Mouse (Mus musculus) CH12.LX (cell line): Measurements from ENCODE around the gene Plekhb2. TPM values are rescaled to one million over a fixed set of nuclear protein-coding genes. Genes with fewer than 3 reads are reported as not detected.

Experiments used
- DNase-seq: peaks from one replicate; pipeline ENCODE4 v3.0.0-alpha.2; 2013; ENCODE audit errors: extremely low read depth
- H3K27ac ChIP-seq: 2 replicates; pipeline ENCODE4 v1.5.1; 2012; ENCODE audit warnings: low read depth, mild to moderate bottlenecking, control low read depth, moderate library complexity; ENCODE audit not compliant: insufficient read depth
- H3K27me3 ChIP-seq: replicated peaks from 2 replicates; pipeline ENCODE3; 2012; ENCODE audit warnings: inconsistent platforms
- H3K36me3 ChIP-seq, 2 experiments: replicated peaks in 1 of 2; 2 replicates each; pipeline versions ENCODE3 to v1.6.1; 2012; ENCODE audit warnings: inconsistent platforms in 1 of 2, low read length in 1 of 2, mild to moderate bottlenecking in 1 of 2, mixed read lengths in 1 of 2, moderate library complexity in 1 of 2; ENCODE audit not compliant: control insufficient read depth in 1 of 2, insufficient read depth in 1 of 2
- H3K4me1 ChIP-seq, 2 experiments: 2 replicates each; pipeline ENCODE4 v1.6.1; 2012; ENCODE audit warnings: inconsistent platforms in 1 of 2, moderate library complexity in 1 of 2; ENCODE audit not compliant: insufficient read depth in 2 of 2, control insufficient read depth in 1 of 2
- H3K4me2 ChIP-seq: 2 replicates; pipeline ENCODE4 v1.6.1; 2012; ENCODE audit warnings: low read depth, mild to moderate bottlenecking, control low read depth; ENCODE audit not compliant: poor library complexity, insufficient read depth, severe bottlenecking
- H3K4me3 ChIP-seq, 3 experiments: fragments of 150-350 bp in 1 of 3; sonication (generic) in 1 of 3; replicated peaks in 1 of 3; 2 replicates each; pipeline versions ENCODE3 to v1.5.1; 2011 to 2012; ENCODE audit warnings: low read depth in 2 of 3, low read length in 2 of 3, mild to moderate bottlenecking in 2 of 3, moderate library complexity in 2 of 3, control low read depth in 1 of 3, improper control_type of control experiment in 1 of 3, inconsistent platforms in 1 of 3, mixed read lengths in 1 of 3; ENCODE audit not compliant: poor library complexity in 1 of 3
- H3K79me2 ChIP-seq: replicated peaks from 2 replicates; pipeline ENCODE4 v1.6.1; 2012; ENCODE audit warnings: mild to moderate bottlenecking, moderate library complexity; ENCODE audit not compliant: control insufficient read depth, poor library complexity, insufficient read depth, severe bottlenecking; ENCODE audit errors: extremely low read depth
- H3K9ac ChIP-seq: 2 replicates; pipeline ENCODE4 v1.6.1; 2012; ENCODE audit warnings: low read depth, mild to moderate bottlenecking, control low read depth, moderate library complexity; ENCODE audit not compliant: insufficient read depth
- H3K9me3 ChIP-seq: replicated peaks from 2 replicates; pipeline ENCODE3; 2012; ENCODE audit warnings: low read length, inconsistent platforms, mixed read lengths
- BHLHE40 ChIP-seq: IDR thresholded peaks from 2 replicates; pipeline ENCODE4 v1.6.1; 2011; ENCODE audit warnings: mild to moderate bottlenecking, low read depth, low read length, improper control_type of control experiment
- ELF1 ChIP-seq: IDR thresholded peaks from 2 replicates; pipeline ENCODE4 v1.6.1; 2014; ENCODE audit warnings: low read depth, mild to moderate bottlenecking, inconsistent platforms, low read length, improper control_type of control experiment
- EP300 ChIP-seq: IDR thresholded peaks from 2 replicates; pipeline ENCODE4 v1.6.1; 2011; ENCODE audit warnings: low read length, improper control_type of control experiment
- GABPA ChIP-seq: IDR thresholded peaks from 2 replicates; pipeline ENCODE4 v1.6.1; 2012; ENCODE audit warnings: low read depth, low read length, improper control_type of control experiment, inconsistent platforms; ENCODE audit not compliant: insufficient replicate concordance
- HCFC1 ChIP-seq: IDR thresholded peaks from 2 replicates; pipeline ENCODE4 v1.6.1; 2012; ENCODE audit warnings: low read depth, mild to moderate bottlenecking, inconsistent platforms, low read length, improper control_type of control experiment
- IRF4 ChIP-seq: IDR thresholded peaks from 2 replicates; pipeline ENCODE4 v1.6.1; 2014; ENCODE audit warnings: low read depth, mild to moderate bottlenecking, inconsistent platforms, low read length, improper control_type of control experiment
- KAT2A ChIP-seq: IDR thresholded peaks from 2 replicates; pipeline ENCODE4 v1.6.1; 2012; ENCODE audit warnings: low read length, improper control_type of control experiment, inconsistent platforms; ENCODE audit not compliant: insufficient replicate concordance
- MAX ChIP-seq: IDR thresholded peaks from 2 replicates; pipeline ENCODE4 v1.6.1; 2011; ENCODE audit warnings: low read length, improper control_type of control experiment
- MXI1 ChIP-seq: IDR thresholded peaks from 2 replicates; pipeline ENCODE4 v1.6.1; 2011; ENCODE audit warnings: mild to moderate bottlenecking, low read depth, low read length, improper control_type of control experiment
- NELFE ChIP-seq: IDR thresholded peaks from 2 replicates; pipeline ENCODE4 v1.6.1; 2011; ENCODE audit warnings: low read depth, low read length, improper control_type of control experiment
- NRF1 ChIP-seq: IDR thresholded peaks from 2 replicates; pipeline ENCODE4 v1.6.1; 2014; ENCODE audit warnings: low read depth, mild to moderate bottlenecking, inconsistent platforms, low read length, improper control_type of control experiment, moderate library complexity
- POLR2A ChIP-seq: IDR thresholded peaks from 2 replicates; pipeline ENCODE4 v1.6.1; 2011; ENCODE audit warnings: low read depth, mild to moderate bottlenecking, improper control_type of control experiment, low read length
- POLR2AphosphoS2 ChIP-seq: IDR thresholded peaks from 2 replicates; pipeline ENCODE4 v1.6.1; 2011; ENCODE audit warnings: low read depth, low read length, improper control_type of control experiment
- RCOR1 ChIP-seq: conservative IDR thresholded peaks from 2 replicates; pipeline ENCODE4 v1.6.1; 2012; ENCODE audit warnings: low read depth, mild to moderate bottlenecking, inconsistent platforms, low read length, improper control_type of control experiment
- SIN3A ChIP-seq: IDR thresholded peaks from 2 replicates; pipeline ENCODE4 v1.6.1; 2012; ENCODE audit warnings: low read length, improper control_type of control experiment, inconsistent platforms
- TBP ChIP-seq: conservative IDR thresholded peaks from 2 replicates; pipeline ENCODE4 v1.6.1; 2011; ENCODE audit warnings: low read depth, low read length, improper control_type of control experiment
- TCF12 ChIP-seq: IDR thresholded peaks from 2 replicates; pipeline ENCODE4 v1.6.1; 2014; ENCODE audit warnings: low read depth, mild to moderate bottlenecking, inconsistent platforms, low read length, improper control_type of control experiment
- UBTF ChIP-seq: IDR thresholded peaks from 2 replicates; pipeline ENCODE4 v1.6.1; 2012; ENCODE audit warnings: low read depth, mild to moderate bottlenecking, inconsistent platforms, low read length, improper control_type of control experiment, moderate library complexity
- USF2 ChIP-seq: conservative IDR thresholded peaks from 2 replicates; pipeline ENCODE4 v1.6.1; 2011; ENCODE audit warnings: low read depth, low read length, improper control_type of control experiment
- ZMIZ1 ChIP-seq: IDR thresholded peaks from 2 replicates; pipeline ENCODE4 v1.6.1; 2012; ENCODE audit warnings: low read depth, mild to moderate bottlenecking, inconsistent platforms, low read length, improper control_type of control experiment
- ZNF384 ChIP-seq: IDR thresholded peaks from 2 replicates; pipeline ENCODE4 v1.6.1; 2012; ENCODE audit warnings: low read depth, low read length, improper control_type of control experiment, inconsistent platforms
- dilution Hi-C: fragments of 300-500 bp; cut with MboI; formaldehyde crosslinking; loops from 2 replicates; pipeline ENCODE4 v1.14.3; 2020; ENCODE audit warnings: low sequenced_read_pairs; ENCODE audit not compliant: extremely low pct_unique_long_range_greater_than_20kb, extremely low pct_ligation_motif_present
- in situ Hi-C: fragments of 300-500 bp; cut with MboI; formaldehyde crosslinking; loops from 3 replicates; pipeline ENCODE4 v1.14.3; 2019; ENCODE audit warnings: low sequenced_read_pairs, low pct_ligation_motif_present, low pct_unique_long_range_greater_than_20kb, mixed read lengths
- polyA plus RNA-seq: library from polyadenylated mRNA; unstranded; fragments of >175 nt; gene quantifications from 2 replicates; pipeline ENCODE4 v1.2.1, GENCODE M21; 2012; ENCODE audit warnings: low read depth; ENCODE audit not compliant: insufficient read length
- total RNA-seq, 2 experiments: library from RNA; depleted of rRNA; stranded (reverse); fragments of 300-350 nt in 1 of 2; fragments of >200 nt in 1 of 2; gene quantifications; 2 replicates each; pipeline ENCODE4 v1.2.3; 2012 to 2014

Gene Plekhb2
- total and polyA plus RNA-seq, 3 experiments: 21.0 to 44.8 (median 23.8) TPM

- Histone ChIP-seq H3K36me3 (peaks cover 0 to 16% of the 10 kb centered on the region in 2 experiments), H3K4me3 (peak overlapping the region; percentile 56 to 79 (median 60)), H3K27me3 (no peaks in the 10 kb centered on the region), H3K9ac (peak overlapping the region; percentile 59), H3K79me2 (peaks cover 3% of the 10 kb centered on the region; the same call in 1 of the 2 replicates), H3K9me3 (no peaks in the 10 kb centered on the region), H3K27ac (peak overlapping the region; percentile 24; the same call in 1 of the 2 replicates), H3K4me2 (peak overlapping the region; percentile 53), H3K4me1 (peaks cover 9 to 48% of the 10 kb centered on the region in 2 experiments)
- in situ Hi-C loops (no loop called here), dilution Hi-C loops (no loop called here)
- TF ChIP-seq IRF4 (peak; percentile 33; the same call in 1 of the 2 replicates), GABPA (no peak), POLR2AphosphoS2 (no peak), NELFE (peak; percentile 45; the same call in 1 of the 2 replicates), POLR2A (peak; percentile 54), MXI1 (no peak), SIN3A (peak; percentile 40; the same call in 1 of the 2 replicates), NRF1 (no peak), HCFC1 (peak; percentile 51), MAX (peak; percentile 46; the same call in 1 of the 2 replicates), ELF1 (peak; percentile 83), UBTF (0 out of 2 replicates have a peak, but pooled peaks have one; percentile 49), BHLHE40 (peak; percentile 59)
- DNase-seq: peak; percentile 75
Observed at GRCm38 (mm10) chr1:34851562-34851961, 1.8 kb downstream of the Plekhb2 start.

- no peak for DNase-seq
- in situ Hi-C loops: no loop called here
- Histone ChIP-seq H3K36me3 (peaks cover 0 to 19% of the 10 kb centered on the region in 2 experiments), H3K4me3 (peak overlapping the region in 2 of 3 experiments; percentile 2 to 56), H3K27ac (no peak overlapping the region), H3K27me3 (no peaks in the 10 kb centered on the region), H3K4me2 (peak overlapping the region; percentile 53), H3K79me2 (peaks cover 3% of the 10 kb centered on the region; the same call in 1 of the 2 replicates), H3K4me1 (peaks cover 9 to 48% of the 10 kb centered on the region in 2 experiments), H3K9me3 (no peaks in the 10 kb centered on the region), H3K9ac (peak overlapping the region; percentile 25; the same call in 1 of the 2 replicates)
- TF ChIP-seq EP300 (no peak), RCOR1 (no peak), SIN3A (no peak), ELF1 (no peak), ZNF384 (no peak), NRF1 (no peak), POLR2A (no peak), BHLHE40 (no peak), TBP (no peak), MAX (no peak), TCF12 (no peak), ZMIZ1 (no peak), USF2 (no peak), KAT2A (no peak)
- dilution Hi-C loops: no loop called here
Observed at GRCm38 (mm10) chr1:34852116-34852878, 2.5 kb downstream of the Plekhb2 start.
